Mouse (Mus musculus): ENCODE measurements around the gene Wdr54. TPM values are rescaled to one million over a fixed set of nuclear protein-coding genes. Genes with fewer than 3 reads are reported as not detected.
A peak's percentile ranks its signal among the peaks of the same experiment; 100 is the strongest.

Wdr54 gene
- total and polyA plus RNA-seq, 2 experiments from 2014 or later, result 1.1 to 5.5 TPM

DNA sequence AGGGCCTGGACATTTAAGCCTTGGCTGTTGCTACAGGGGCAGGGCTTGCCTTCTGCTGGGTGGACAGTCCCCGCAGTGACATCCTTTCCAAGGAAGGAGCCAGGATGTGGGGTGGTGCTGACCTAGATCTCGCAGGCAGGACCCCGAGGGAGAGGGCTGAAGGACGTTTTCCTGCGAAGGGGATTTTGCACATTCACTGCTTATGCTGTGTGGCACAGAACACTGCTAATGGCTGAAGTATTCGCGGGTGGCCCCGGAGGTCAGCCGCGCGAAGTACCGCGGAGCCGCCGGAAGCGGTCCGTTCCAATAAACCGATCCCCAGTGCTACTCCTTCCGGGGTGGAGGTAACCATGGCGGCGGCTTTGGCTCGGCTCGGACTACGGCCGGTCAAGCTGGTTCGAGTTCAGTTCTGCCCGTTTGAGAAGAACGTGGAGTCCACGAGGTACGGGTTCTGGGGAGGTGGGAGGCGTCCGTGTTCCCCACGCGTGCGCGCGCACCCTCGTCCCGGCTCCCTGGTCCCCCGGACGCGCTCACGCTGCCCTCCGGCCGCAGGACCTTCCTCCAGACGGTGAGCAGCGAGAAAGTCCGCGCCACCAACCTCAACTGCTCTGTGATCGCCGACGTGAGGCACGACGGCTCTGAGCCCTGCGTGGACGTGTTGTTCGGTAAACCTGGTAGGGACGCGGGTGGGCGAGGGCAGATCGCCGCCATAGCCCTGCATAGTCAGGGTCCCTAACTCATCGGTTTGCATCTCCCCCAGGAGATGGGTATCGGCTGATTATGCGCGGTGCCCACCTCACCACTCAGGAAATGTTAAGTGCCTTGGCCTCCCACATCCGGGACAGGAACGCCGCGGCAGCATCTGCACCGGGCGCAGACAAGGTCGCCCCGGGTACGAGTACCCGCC is 47.2 kb downstream of the Wdr54 start, which contains the start of gene Mrpl53:
Gene Mrpl53 (plus strand): TSS at position 279 of the 907 bp plus-strand sequence.
- H3K4me1 ChIP-seq (ENCODE audit: control insufficient read depth, insufficient read depth), result peaks cover 19% of the 10 kb centered on the region
- peak within 1 kb of the TSS; percentile 84 for H3K9ac ChIP-seq (replicated peaks; ENCODE audit: low read depth, low read length)
- peak; percentile 75 for DNase-seq (ENCODE audit: low spot score)
- H3K4me2 ChIP-seq (ENCODE audit: low read depth, low read length), result peak within 1 kb of the TSS; percentile 89
- peak within 1 kb of the TSS; percentile 88 for H3K4me3 ChIP-seq (ENCODE audit: low read depth, low read length)
- peak; percentile 87 for ATAC-seq (ENCODE audit: insufficient read depth, low read depth)
- H3K27ac ChIP-seq (ENCODE audit: low read depth), result peak within 1 kb of the TSS; percentile 89
- TF ChIP-seq EP300 (IDR thresholded peaks at IDR 0.05; ENCODE audit: low read depth) (peak; percentile 54; the same call in 1 of the 2 replicates), CTCF (IDR thresholded peaks at IDR 0.05; ENCODE audit: low read depth) (no peak)
- H3K27me3 ChIP-seq (ENCODE audit: control insufficient read depth, insufficient read depth, low read length), result no peaks in the 10 kb centered on the region
- no peaks in the 10 kb centered on the region for H3K9me3 ChIP-seq (replicated peaks; ENCODE audit: control insufficient read depth, low read length)
- under 1% methylated on average over 73 of the region's 76 CpGs for WGBS
- peaks cover 14% of the 10 kb centered on the region for H3K36me3 ChIP-seq (replicated peaks; ENCODE audit: control insufficient read depth, insufficient read depth, low read length)

DNA sequence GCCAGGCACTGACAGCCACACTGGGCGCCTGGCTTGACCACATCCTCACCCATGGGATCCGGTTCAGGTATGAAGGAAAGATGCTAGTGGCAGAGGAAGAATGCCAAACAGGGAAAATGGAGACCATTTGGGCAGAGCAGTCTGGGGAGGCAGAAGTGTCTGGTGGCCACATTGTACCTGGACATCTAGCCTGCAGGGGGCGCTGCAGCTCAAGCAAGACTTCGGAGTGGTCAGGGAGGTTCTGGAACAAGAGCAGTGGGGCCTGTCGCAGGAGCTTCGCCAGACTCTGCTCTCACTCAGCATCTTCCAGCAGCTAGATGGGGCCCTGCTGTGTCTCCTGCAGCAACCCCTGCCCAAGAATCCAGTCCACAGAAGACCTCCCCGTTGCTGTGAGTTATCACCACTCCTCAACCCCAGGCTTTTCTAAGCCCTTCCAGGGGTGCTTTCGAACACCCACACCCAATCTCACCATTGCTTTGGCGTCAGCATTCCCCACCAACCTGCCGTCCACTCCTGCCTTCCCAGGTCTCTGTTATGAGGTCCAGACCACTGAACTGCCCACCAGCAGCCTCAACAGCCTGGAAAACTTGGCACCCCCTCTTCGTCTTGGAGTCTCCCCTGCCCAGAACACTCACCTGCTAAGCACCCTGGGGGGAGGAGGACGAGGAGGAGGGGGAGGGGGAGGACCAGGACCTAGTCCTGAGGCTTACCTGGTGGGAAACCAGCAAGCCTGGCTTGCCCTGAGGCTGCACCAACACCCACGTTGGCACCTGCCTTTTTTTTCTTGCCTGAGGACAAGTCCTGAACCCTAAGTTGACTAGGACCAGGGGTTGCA is 48.4 kb downstream of the Wdr54 start:
- Histone ChIP-seq H3K36me3 (replicated peaks; ENCODE audit: control insufficient read depth, insufficient read depth, low read length) (peaks cover 14% of the 10 kb centered on the region), H3K27me3 (ENCODE audit: control insufficient read depth, insufficient read depth, low read length) (no peaks in the 10 kb centered on the region), H3K9ac (replicated peaks; ENCODE audit: low read depth, low read length) (0 out of 2 replicates have a peak overlapping the region, but pooled peaks have one; percentile 84), H3K4me2 (ENCODE audit: low read depth, low read length) (peak overlapping the region; percentile 89), H3K27ac (ENCODE audit: low read depth) (peak overlapping the region; percentile 89; the same call in 1 of the 2 replicates), H3K4me1 (ENCODE audit: control insufficient read depth, insufficient read depth) (peaks cover 23% of the 10 kb centered on the region), H3K9me3 (replicated peaks; ENCODE audit: control insufficient read depth, low read length) (no peaks in the 10 kb centered on the region), H3K4me3 (ENCODE audit: low read depth, low read length) (no peak overlapping the region)
- DNase-seq (ENCODE audit: low spot score) (peak; percentile 77), ATAC-seq (ENCODE audit: insufficient read depth, low read depth) (0 out of 2 replicates have a peak, but pooled peaks have one; percentile 24)
- WGBS, result 39% methylated on average over 13 of the region's 13 CpGs
- no peak for TF ChIP-seq EP300 (IDR thresholded peaks at IDR 0.05; ENCODE audit: low read depth)
- TF ChIP-seq CTCF (IDR thresholded peaks at IDR 0.05; ENCODE audit: low read depth), result peak; percentile 73

DNA sequence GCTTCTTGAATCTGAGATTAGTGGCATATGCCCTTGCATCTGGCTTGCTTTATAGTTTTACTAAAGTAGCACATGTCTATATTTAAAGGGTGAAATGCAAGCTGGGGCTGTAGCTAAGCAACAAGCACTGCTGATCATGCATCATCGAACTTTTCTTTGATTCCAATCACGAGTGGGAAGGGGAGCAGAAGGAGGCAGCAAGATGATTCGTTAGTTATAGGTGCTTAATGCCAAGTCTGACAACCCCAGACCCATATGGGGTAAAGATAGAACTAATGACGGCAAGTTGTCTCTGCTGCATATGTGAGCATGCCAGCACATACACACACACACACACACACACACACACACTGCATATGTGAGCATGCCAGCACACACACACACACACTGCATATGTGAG is 52.0 kb downstream of the Wdr54 start:
- Histone ChIP-seq H3K4me2 (ENCODE audit: low read depth, low read length) (no peak overlapping the region), H3K9ac (replicated peaks; ENCODE audit: low read depth, low read length) (no peak overlapping the region), H3K27me3 (ENCODE audit: control insufficient read depth, insufficient read depth, low read length) (no peaks in the 10 kb centered on the region), H3K4me3 (ENCODE audit: low read depth, low read length) (no peak overlapping the region), H3K9me3 (replicated peaks; ENCODE audit: control insufficient read depth, low read length) (no peaks in the 10 kb centered on the region), H3K4me1 (ENCODE audit: control insufficient read depth, insufficient read depth) (peaks cover 17% of the 10 kb centered on the region), H3K27ac (ENCODE audit: low read depth) (no peak overlapping the region), H3K36me3 (replicated peaks; ENCODE audit: control insufficient read depth, insufficient read depth, low read length) (peaks cover 8% of the 10 kb centered on the region)
- no peak for TF ChIP-seq EP300 (IDR thresholded peaks at IDR 0.05; ENCODE audit: low read depth)
- no peak for TF ChIP-seq CTCF (IDR thresholded peaks at IDR 0.05; ENCODE audit: low read depth)
- WGBS, result 76% methylated on average over 4 of the region's 4 CpGs
- ATAC-seq (ENCODE audit: insufficient read depth, low read depth) (no peak), DNase-seq (ENCODE audit: low spot score) (no peak)

DNA sequence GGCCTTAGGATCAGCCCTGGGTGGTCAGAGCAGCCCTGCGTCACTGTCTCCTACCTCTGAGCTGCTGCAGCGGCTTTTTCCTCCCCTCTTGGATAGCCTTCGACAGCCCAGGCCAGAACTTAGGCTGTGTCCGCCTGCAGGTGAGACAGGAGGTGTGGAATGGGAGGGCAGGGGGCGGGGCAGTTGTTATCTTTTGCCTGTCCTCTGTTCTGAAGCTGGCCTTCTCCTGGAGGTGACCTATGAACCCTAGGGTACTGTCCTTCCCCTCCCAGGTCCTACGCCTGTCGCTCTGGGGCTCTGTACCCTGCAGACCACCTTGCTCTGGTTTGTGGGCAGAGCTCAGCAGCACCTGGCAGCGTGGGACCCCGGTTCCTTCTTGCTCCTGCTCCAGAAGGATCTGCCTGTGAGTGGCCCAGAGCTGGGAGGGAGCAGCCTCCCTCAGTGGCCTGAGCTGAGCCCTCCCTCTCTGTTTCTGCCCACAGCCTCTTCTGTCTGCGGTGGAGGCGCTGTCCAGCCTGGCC is 53.0 kb downstream of the Wdr54 start:
- Histone ChIP-seq H3K27me3 (ENCODE audit: control insufficient read depth, insufficient read depth, low read length) (no peaks in the 10 kb centered on the region), H3K9ac (replicated peaks; ENCODE audit: low read depth, low read length) (peak overlapping the region; percentile 75), H3K4me1 (ENCODE audit: control insufficient read depth, insufficient read depth) (peaks cover 13% of the 10 kb centered on the region), H3K4me3 (ENCODE audit: low read depth, low read length) (no peak overlapping the region), H3K4me2 (ENCODE audit: low read depth, low read length) (peak overlapping the region; percentile 97), H3K36me3 (replicated peaks; ENCODE audit: control insufficient read depth, insufficient read depth, low read length) (peaks cover 8% of the 10 kb centered on the region), H3K27ac (ENCODE audit: low read depth) (no peak overlapping the region), H3K9me3 (replicated peaks; ENCODE audit: control insufficient read depth, low read length) (no peaks in the 10 kb centered on the region)
- WGBS, result 58% methylated on average over 11 of the region's 11 CpGs
- no peak for DNase-seq (ENCODE audit: low spot score)
- TF ChIP-seq EP300 (IDR thresholded peaks at IDR 0.05; ENCODE audit: low read depth), result no peak
- TF ChIP-seq CTCF (IDR thresholded peaks at IDR 0.05; ENCODE audit: low read depth), result no peak
- ATAC-seq (ENCODE audit: insufficient read depth, low read depth), result no peak

Data from heart, postnatal 0 days (tissue).